In genomic region chr4:108635101-108635500, GRCm38 (mm10) we compare ENCODE assay signal across 31 mouse cellular contexts. TPM values are rescaled to one million over a fixed set of nuclear protein-coding genes. Genes with fewer than 3 reads are reported as not detected.
A peak's percentile ranks its signal among the peaks of the same experiment; 100 is the strongest.
DNase-seq lines count a peak whose midpoint lies in the region; ATAC-seq and TF ChIP-seq lines count a peak whose summit lies in the region.
"Had no signal": no experiment of that assay in that cellular context is flagged by ENCODE, and none has a peak within 500 bp of the region (broad histone marks: within the 10 kb centered on the region; RNA-seq: fewer than 3 reads in every experiment).

No protein-coding gene starts in this region.

- no peak for ATAC-seq in hindbrain, embryonic 11.5 days (ENCODE audit: low FRiP score)
- no peak for ATAC-seq in hindbrain, embryonic 13.5 days (ENCODE audit: low FRiP score)
- no peak for ATAC-seq in forebrain, embryonic 13.5 days
- ATAC-seq: forebrain, embryonic 16.5 days; intestine, embryonic 16.5 days; midbrain, embryonic 15.5 days had no signal

- in situ Hi-C loops in ES-E14 (cut with MboI; ENCODE audit: low sequenced_read_pairs in 2 of 2, unreplicated experiment in 2 of 2), result no loop called here

- no peak overlapping the region for H3K4me3 ChIP-seq in hindbrain, embryonic 11.5 days (ENCODE audit: low read depth, low read length)
- H3K4me3 ChIP-seq in hindbrain, embryonic 13.5 days, result no peak overlapping the region
- H3K4me3 ChIP-seq in ES-Bruce4 (ENCODE audit: low read depth, low read length), result no peak overlapping the region
- H3K4me3 ChIP-seq in ES-E14 (ENCODE audit: insufficient read depth in 1 of 2, low read depth in 1 of 2, low read length in 2 of 2, poor library complexity in 1 of 2, severe bottlenecking in 1 of 2), result no peak overlapping the region
- H3K4me3 ChIP-seq in limb, embryonic 10.5 days, result no peak overlapping the region
- no peak overlapping the region for H3K4me3 ChIP-seq in forebrain, embryonic 13.5 days
- H3K4me3 ChIP-seq: heart, embryonic 10.5 days; heart, embryonic 15.5 days; midbrain, embryonic 15.5 days had no signal

- H3K9ac ChIP-seq in hindbrain, embryonic 11.5 days (ENCODE audit: low read depth, low read length), result no peak overlapping the region
- no peak overlapping the region for H3K9ac ChIP-seq in hindbrain, embryonic 13.5 days
- H3K9ac ChIP-seq in ES-Bruce4 (ENCODE audit: low read depth, poor library complexity, severe bottlenecking) (no peak overlapping the region), ES-E14 (ENCODE audit: insufficient read depth, low read depth, low read length, poor library complexity, severe bottlenecking) (no peak overlapping the region)
- H3K9ac ChIP-seq in forebrain, embryonic 13.5 days, result no peak overlapping the region
- H3K9ac ChIP-seq: heart, embryonic 15.5 days; liver, embryonic 14.5 days; midbrain, embryonic 15.5 days had no signal

- no peaks in the 10 kb centered on the region for H3K27me3 ChIP-seq in hindbrain, embryonic 11.5 days (ENCODE audit: control insufficient read depth, insufficient read depth, low read length)
- H3K27me3 ChIP-seq in hindbrain, embryonic 13.5 days, result no peaks in the 10 kb centered on the region
- no peaks in the 10 kb centered on the region for H3K27me3 ChIP-seq in ES-Bruce4 (ENCODE audit: control insufficient read depth, insufficient read depth, low read length, poor library complexity, severe bottlenecking)
- H3K27me3 ChIP-seq in limb, embryonic 10.5 days (ENCODE audit: low read depth, poor library complexity, severe bottlenecking), result no peaks in the 10 kb centered on the region
- H3K27me3 ChIP-seq in forebrain, embryonic 13.5 days, result no peaks in the 10 kb centered on the region
- H3K27me3 ChIP-seq: heart, embryonic 15.5 days; midbrain, embryonic 15.5 days had no signal

- no peak for TF ChIP-seq POLR2A in ES-Bruce4 (IDR thresholded peaks at IDR 0.05; ENCODE audit: insufficient read depth, low read length)

- H3K4me2 ChIP-seq in hindbrain, embryonic 11.5 days (replicated peaks; ENCODE audit: low read depth, low read length), result no peak overlapping the region
- no peak overlapping the region for H3K4me2 ChIP-seq in hindbrain, embryonic 13.5 days
- H3K4me2 ChIP-seq in forebrain, embryonic 13.5 days, result no peak overlapping the region
- H3K4me2 ChIP-seq: heart, embryonic 15.5 days; midbrain, embryonic 15.5 days had no signal

- H3K4me1 ChIP-seq in hindbrain, embryonic 11.5 days (replicated peaks; ENCODE audit: control insufficient read depth, insufficient read depth, low read length), result no peaks in the 10 kb centered on the region
- H3K4me1 ChIP-seq in hindbrain, embryonic 13.5 days (replicated peaks), result no peaks in the 10 kb centered on the region
- peaks cover 13% of the 10 kb centered on the region for H3K4me1 ChIP-seq in ES-Bruce4 (ENCODE audit: control insufficient read depth, insufficient read depth, low read length)
- H3K4me1 ChIP-seq in ES-E14 (ENCODE audit: control insufficient read depth in 2 of 2, insufficient read depth in 2 of 2, low read length in 2 of 2, poor library complexity in 1 of 2), result peaks cover 3 to 12% of the 10 kb centered on the region in 2 experiments; a peak in 3 of 4 replicates
- H3K4me1 ChIP-seq in limb, embryonic 10.5 days, result no peaks in the 10 kb centered on the region
- H3K4me1 ChIP-seq in forebrain, embryonic 13.5 days, result no peaks in the 10 kb centered on the region
- H3K4me1 ChIP-seq: heart, embryonic 10.5 days; heart, embryonic 15.5 days; midbrain, embryonic 15.5 days had no signal

- TF ChIP-seq CTCF in ES-Bruce4 (IDR thresholded peaks at IDR 0.05; ENCODE audit: low read depth, low read length), result no peak

- DNase-seq in hindbrain, embryonic 11.5 days (ENCODE audit: low spot score), result peak; percentile 21
- peak; percentile 42 for DNase-seq in ES-E14 (ENCODE audit: low read depth, low spot score)
- DNase-seq in embryo, embryonic 11 days, result peak; percentile 4
- no peak for DNase-seq in limb, embryonic 10.5 days (ENCODE audit: low spot score)
- DNase-seq: adrenal gland, postnatal 10 days; B cell, adult 2 months; cerebellum, adult 11 months; cerebellum, adult 9-10 months; cerebellum, postnatal 36 days; heart, postnatal 36 days; kidney, adult 8-10 months; kidney, postnatal 4 days; liver; lung, adult 2 months; lung, postnatal 10 days; right cerebral cortex, postnatal 4 days; thymus, adult 2 months; thymus, postnatal 4 days had no signal

- H3K36me3 ChIP-seq in hindbrain, embryonic 11.5 days (ENCODE audit: control insufficient read depth, insufficient read depth, low read length), result 0 out of 2 replicates have a peak, but pooled peaks cover 4% of the 10 kb centered on the region
- H3K36me3 ChIP-seq in hindbrain, embryonic 13.5 days, result peaks cover 81% of the 10 kb centered on the region
- H3K36me3 ChIP-seq in ES-Bruce4 (ENCODE audit: control insufficient read depth, insufficient read depth, low read length, poor library complexity, severe bottlenecking), result peaks cover 20% of the 10 kb centered on the region
- H3K36me3 ChIP-seq in ES-E14 (ENCODE audit: control insufficient read depth, insufficient read depth, low read length, poor library complexity, severe bottlenecking), result peaks cover 27% of the 10 kb centered on the region
- peaks cover 93% of the 10 kb centered on the region for H3K36me3 ChIP-seq in limb, embryonic 10.5 days
- H3K36me3 ChIP-seq in forebrain, embryonic 13.5 days (ENCODE audit: poor library complexity, severe bottlenecking), result peaks cover 91% of the 10 kb centered on the region

- H3K9me3 ChIP-seq in hindbrain, embryonic 11.5 days (ENCODE audit: control insufficient read depth, low read length), result no peaks in the 10 kb centered on the region
- no peaks in the 10 kb centered on the region for H3K9me3 ChIP-seq in hindbrain, embryonic 13.5 days
- no peaks in the 10 kb centered on the region for H3K9me3 ChIP-seq in ES-Bruce4 (replicated peaks; ENCODE audit: control insufficient read depth, insufficient read depth, low read length, poor library complexity, severe bottlenecking)
- H3K9me3 ChIP-seq in ES-E14 (ENCODE audit: control insufficient read depth, insufficient read depth, low read depth, low read length), result no peaks in the 10 kb centered on the region
- H3K9me3 ChIP-seq in limb, embryonic 10.5 days (replicated peaks), result no peaks in the 10 kb centered on the region
- no peaks in the 10 kb centered on the region for H3K9me3 ChIP-seq in forebrain, embryonic 13.5 days (replicated peaks)
- H3K9me3 ChIP-seq: heart, embryonic 10.5 days; heart, embryonic 15.5 days; midbrain, embryonic 15.5 days had no signal

- TF ChIP-seq EP300 in ES-Bruce4 (IDR thresholded peaks at IDR 0.05; ENCODE audit: insufficient read depth, low read depth, low read length), result peak; percentile 72; the same call in 1 of the 2 replicates

- H3K27ac ChIP-seq in hindbrain, embryonic 11.5 days (ENCODE audit: low read depth, low read length), result no peak overlapping the region
- H3K27ac ChIP-seq in hindbrain, embryonic 13.5 days, result no peak overlapping the region
- H3K27ac ChIP-seq in ES-Bruce4 (ENCODE audit: insufficient read depth, low read length) (peak overlapping the region; percentile 75), ES-E14 (ENCODE audit: insufficient read depth, low read depth, low read length, poor library complexity, severe bottlenecking) (peak overlapping the region; percentile 74; the same call in 1 of the 2 replicates)
- H3K27ac ChIP-seq in limb, embryonic 10.5 days, result no peak overlapping the region
- no peak overlapping the region for H3K27ac ChIP-seq in forebrain, embryonic 13.5 days
- H3K27ac ChIP-seq: heart, embryonic 10.5 days; heart, embryonic 15.5 days; kidney, postnatal 0 days; liver, embryonic 14.5 days; macrophage; midbrain, embryonic 15.5 days had no signal

TF ChIP-seq in ES-E14, 5 proteins besides CTCF, POLR2A, EP300 and RAD21:
- TF ChIP-seq CHD2 (IDR thresholded peaks at IDR 0.05; ENCODE audit: low read depth, low read length) (no peak), ZNF384 (IDR thresholded peaks at IDR 0.05; ENCODE audit: low read depth, low read length) (no peak), ZC3H11A (IDR thresholded peaks at IDR 0.05; ENCODE audit: borderline replicate concordance, low read depth, low read length) (no peak), HCFC1 (IDR thresholded peaks at IDR 0.05; ENCODE audit: borderline replicate concordance, insufficient read depth, low read length) (no peak), MAFK (IDR thresholded peaks at IDR 0.05; ENCODE audit: insufficient read depth, low read depth, low read length) (no peak)

RNA-seq across cellular contexts. Expression of gene Cc2d1b, which starts 15.4 kb away (rescaled TPM):
- 19.4 and 19.5 TPM in 2 replicates for polyA plus RNA-seq in hindbrain, embryonic 11.5 days (2014; fragmentation: Nextera tagmentation; extraction: Ambion mirVana)
- 16.2 and 20.1 TPM in 2 replicates for polyA plus RNA-seq in hindbrain, embryonic 13.5 days (2015; fragmentation: Nextera tagmentation; extraction: Ambion mirVana)
- polyA plus RNA-seq in ES-Bruce4 (2011; ENCODE audit: insufficient read depth, insufficient read length, low read depth, missing spikeins), result 47.8 and 49.0 TPM in 2 replicates
- 77.1 and 112 TPM in 2 replicates for total RNA-seq in ES-E14 (2012; rRNA removed)
- polyA plus RNA-seq in limb, embryonic 10.5 days (2016; fragmentation: Nextera tagmentation; extraction: Ambion mirVana), result 28.9 and 31.2 TPM in 2 replicates
- 18.8 and 22.4 TPM in 2 replicates for polyA plus RNA-seq in forebrain, embryonic 13.5 days (2015; fragmentation: Nextera tagmentation; extraction: Ambion mirVana)

RNA-seq across cellular contexts. Expression of gene Orc1, which starts 55.9 kb away (rescaled TPM):
- polyA plus RNA-seq in hindbrain, embryonic 11.5 days (2014; fragmentation: Nextera tagmentation; extraction: Ambion mirVana), result 10.4 and 15.4 TPM in 2 replicates
- 1.9 and 3.2 TPM in 2 replicates for polyA plus RNA-seq in hindbrain, embryonic 13.5 days (2015; fragmentation: Nextera tagmentation; extraction: Ambion mirVana)
- 69.3 and 71.1 TPM in 2 replicates for polyA plus RNA-seq in ES-Bruce4 (2011; ENCODE audit: insufficient read depth, insufficient read length, low read depth, missing spikeins)
- total RNA-seq in ES-E14 (2012; rRNA removed), result 43.3 and 44.5 TPM in 2 replicates
- polyA plus RNA-seq in limb, embryonic 10.5 days (2016; fragmentation: Nextera tagmentation; extraction: Ambion mirVana), result 30.4 and 31.1 TPM in 2 replicates
- polyA plus RNA-seq in forebrain, embryonic 13.5 days (2015; fragmentation: Nextera tagmentation; extraction: Ambion mirVana), result 6.6 and 8.1 TPM in 2 replicates
- total RNA-seq: gastrocnemius, adult 8-10 months; neutrophil, adult 5-6 weeks had no signal

RNA-seq across cellular contexts. Expression of gene Prpf38a, which starts 56.0 kb away (rescaled TPM):
- polyA plus RNA-seq in hindbrain, embryonic 11.5 days (2014; fragmentation: Nextera tagmentation; extraction: Ambion mirVana), result 113 and 122 TPM in 2 replicates
- 87.9 and 90.1 TPM in 2 replicates for polyA plus RNA-seq in hindbrain, embryonic 13.5 days (2015; fragmentation: Nextera tagmentation; extraction: Ambion mirVana)
- 119 and 121 TPM in 2 replicates for polyA plus RNA-seq in ES-Bruce4 (2011; ENCODE audit: insufficient read depth, insufficient read length, low read depth, missing spikeins)
- 50.4 and 65.1 TPM in 2 replicates for total RNA-seq in ES-E14 (2012; rRNA removed)
- 126 and 132 TPM in 2 replicates for polyA plus RNA-seq in limb, embryonic 10.5 days (2016; fragmentation: Nextera tagmentation; extraction: Ambion mirVana)
- polyA plus RNA-seq in forebrain, embryonic 13.5 days (2015; fragmentation: Nextera tagmentation; extraction: Ambion mirVana), result 112 and 114 TPM in 2 replicates

Comparison
In these comparisons a context has a peak if more than half of its experiments do, and no peak if none do; other contexts are left out.
1. H3K27ac ChIP-seq: peak in ES-Bruce4 (single experiment) and ES-E14 (single experiment); none in hindbrain, embryonic 11.5 days (single experiment), hindbrain, embryonic 13.5 days (single experiment), limb, embryonic 10.5 days (single experiment) and forebrain, embryonic 13.5 days (single experiment).